Mouse (Mus musculus) thymus, adult 2 months (tissue): Measurements from ENCODE around the gene Ripply3. TPM values are rescaled to one million over a fixed set of nuclear protein-coding genes. Genes with fewer than 3 reads are reported as not detected.

Experiments
- DNase-seq: peaks from one replicate; pipeline ENCODE4 v3.0.0; 2021
- H3K27ac ChIP-seq: fragments of 200-500 bp; 2 replicates; pipeline ENCODE4 v1.5.1; 2012; ENCODE audit warnings: low read length, control low read depth; ENCODE audit not compliant: control insufficient read depth, insufficient read depth
- H3K27me3 ChIP-seq: fragments of 200-500 bp; 2 replicates; pipeline ENCODE4 v1.6.1; 2012; ENCODE audit warnings: mild to moderate bottlenecking, low read length, moderate library complexity, mixed read lengths; ENCODE audit not compliant: control insufficient read depth, insufficient read depth
- H3K36me3 ChIP-seq: fragments of 200-500 bp; 2 replicates; pipeline ENCODE4 v1.6.1; 2012; ENCODE audit warnings: mild to moderate bottlenecking, low read length, moderate library complexity; ENCODE audit not compliant: control insufficient read depth, insufficient read depth
- H3K4me1 ChIP-seq: fragments of 200-500 bp; replicated peaks from 2 replicates; pipeline ENCODE4 v1.6.1; 2012; ENCODE audit warnings: low read length; ENCODE audit not compliant: control insufficient read depth, insufficient read depth
- H3K4me3 ChIP-seq: fragments of 200-500 bp; 2 replicates; pipeline ENCODE4 v1.5.1; 2012; ENCODE audit warnings: mild to moderate bottlenecking, low read length, control low read depth, moderate library complexity; ENCODE audit not compliant: control insufficient read depth, insufficient read depth
- CTCF ChIP-seq: fragments of 200-500 bp; IDR thresholded peaks from 2 replicates; pipeline ENCODE4 v1.5.1; 2012; ENCODE audit warnings: mild to moderate bottlenecking, control low read depth, low read length, moderate library complexity, borderline replicate concordance; ENCODE audit not compliant: control insufficient read depth, poor library complexity, insufficient read depth; ENCODE audit errors: extremely low read depth
- POLR2A ChIP-seq: fragments of 200-500 bp; IDR thresholded peaks from 2 replicates; pipeline ENCODE4 v1.6.1; 2012; ENCODE audit warnings: mild to moderate bottlenecking, low read length, control low read depth, moderate library complexity; ENCODE audit not compliant: control insufficient read depth, poor library complexity, insufficient read depth; ENCODE audit errors: extremely low read depth
- WGBS: fragments of 180-500 bp; shearing (Covaris S2); methylation state at CpG from one replicate; pipeline ENCODE4 v1.1.7; 2018; 5-methylcytosine and 5-hydroxymethylcytosine counted together
- polyA plus RNA-seq: library from polyadenylated mRNA; depleted of rRNA; stranded (reverse); fragments of >200 nt; gene quantifications from 2 replicates; pipeline ENCODE4 v1.2.3, GENCODE M21; 2012

The Ripply3 gene
- polyA plus RNA-seq, 1 experiment: 1.6 TPM

DNA sequence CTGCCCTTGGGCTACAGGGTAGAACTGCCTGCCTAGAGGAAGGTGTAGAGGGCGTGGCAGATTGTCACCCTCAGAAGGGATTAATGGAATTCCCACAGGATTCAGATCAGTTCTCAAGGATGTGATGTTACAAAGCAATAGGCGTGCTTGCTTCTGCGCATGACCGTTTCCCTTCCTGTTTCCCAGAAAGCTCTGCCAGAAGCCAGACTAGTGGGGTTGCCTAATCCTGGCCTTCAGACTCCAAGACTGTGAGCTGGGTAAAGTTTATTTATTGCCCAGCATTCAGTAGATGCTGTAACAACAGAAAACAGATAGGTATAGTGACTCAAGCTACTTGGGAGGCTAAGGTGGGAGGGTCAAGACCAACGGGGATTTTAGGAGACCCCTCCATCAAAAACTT lies 30.1 kb upstream of the Ripply3 start:
- Histone ChIP-seq H3K27ac (no peak overlapping the region), H3K36me3 (no peaks in the 10 kb centered on the region), H3K4me3 (no peak overlapping the region), H3K4me1 (peaks cover 8% of the 10 kb centered on the region), H3K27me3 (peaks cover under 1% of the 10 kb centered on the region; the same call in 1 of the 2 replicates)
- DNase-seq: no peak
- WGBS: 95% methylated on average over 5 of the region's 5 CpGs
- TF ChIP-seq CTCF (no peak), POLR2A (no peak)

DNA sequence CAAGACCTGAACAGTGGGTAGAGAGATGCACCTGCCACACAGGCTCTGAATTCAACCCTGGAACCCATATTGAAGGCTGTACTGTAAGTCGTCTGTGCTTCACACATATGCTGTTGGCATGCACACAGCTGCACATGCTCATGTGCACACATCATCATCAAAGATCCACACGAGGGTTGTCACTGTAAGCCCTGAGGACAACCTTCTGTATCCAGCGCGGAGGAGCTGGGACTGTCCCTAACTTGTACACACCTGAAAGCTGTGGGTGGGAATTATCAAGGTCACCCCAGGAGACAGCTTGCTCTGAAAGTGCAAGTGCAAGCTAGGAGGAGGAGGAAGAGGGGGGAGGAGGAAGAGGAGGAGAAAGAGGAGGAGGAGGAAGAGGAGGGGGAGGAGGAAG lies 29.0 kb upstream of the Ripply3 start:
- Histone ChIP-seq H3K36me3 (no peaks in the 10 kb centered on the region), H3K4me1 (peaks cover 10% of the 10 kb centered on the region), H3K4me3 (no peak overlapping the region), H3K27ac (no peak overlapping the region), H3K27me3 (peaks cover 3% of the 10 kb centered on the region; the same call in 1 of the 2 replicates)
- WGBS: 61% methylated on average over 4 of the region's 4 CpGs
- no peak for TF ChIP-seq CTCF
- no peak for TF ChIP-seq POLR2A
- no peak for DNase-seq

DNA sequence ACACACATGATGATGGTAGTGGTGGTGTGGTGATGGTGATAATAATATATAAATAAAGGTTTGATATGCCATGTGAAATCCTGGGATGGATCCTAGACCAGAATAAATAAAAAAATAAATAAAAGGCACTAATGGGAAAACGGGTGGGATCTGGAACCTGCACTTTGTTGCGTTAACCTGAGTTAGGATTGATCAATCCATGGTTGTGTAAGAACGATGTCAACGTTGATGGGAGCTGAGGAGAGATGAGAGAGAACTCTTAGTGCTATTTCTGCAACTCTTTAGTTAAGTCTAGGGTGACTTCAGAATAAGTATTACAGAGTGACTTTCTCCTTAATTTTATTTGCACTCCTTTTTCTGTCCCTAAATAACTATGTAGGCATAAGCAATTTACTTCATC lies 27.0 kb upstream of the Ripply3 start:
- no peak for TF ChIP-seq CTCF
- TF ChIP-seq POLR2A: no peak
- no peaks in the 10 kb centered on the region for H3K36me3 ChIP-seq
- 96% methylated on average over 4 of the region's 4 CpGs for WGBS
- peaks cover 10% of the 10 kb centered on the region for H3K4me1 ChIP-seq
- no peak overlapping the region for H3K4me3 ChIP-seq
- peaks cover 3% of the 10 kb centered on the region; the same call in 1 of the 2 replicates for H3K27me3 ChIP-seq
- H3K27ac ChIP-seq: no peak overlapping the region
- DNase-seq: no peak

DNA sequence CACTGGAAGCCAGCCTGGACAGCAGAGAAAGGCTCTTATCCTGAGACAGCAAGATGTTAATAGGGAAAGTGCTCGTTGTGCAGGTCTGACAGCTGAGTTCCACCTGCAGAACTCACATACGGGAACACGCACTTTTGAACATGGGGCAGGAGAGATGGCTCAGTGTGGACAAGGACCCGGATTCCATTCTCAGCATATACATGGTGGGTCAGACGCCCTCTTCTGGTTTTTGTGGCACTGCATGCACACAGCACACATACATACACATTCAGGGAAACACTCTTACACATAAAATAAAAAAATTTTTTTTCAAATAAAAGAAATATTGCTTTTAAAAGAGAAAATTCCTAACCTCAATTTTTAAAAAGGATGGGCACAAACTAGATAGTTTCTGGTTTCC lies 26.5 kb upstream of the Ripply3 start:
- no peak for DNase-seq
- Histone ChIP-seq H3K4me3 (no peak overlapping the region), H3K4me1 (peaks cover 10% of the 10 kb centered on the region), H3K36me3 (no peaks in the 10 kb centered on the region), H3K27ac (no peak overlapping the region), H3K27me3 (peaks cover 3% of the 10 kb centered on the region; the same call in 1 of the 2 replicates)
- WGBS: 90% methylated on average over 5 of the region's 5 CpGs
- no peak for TF ChIP-seq CTCF
- no peak for TF ChIP-seq POLR2A

DNA sequence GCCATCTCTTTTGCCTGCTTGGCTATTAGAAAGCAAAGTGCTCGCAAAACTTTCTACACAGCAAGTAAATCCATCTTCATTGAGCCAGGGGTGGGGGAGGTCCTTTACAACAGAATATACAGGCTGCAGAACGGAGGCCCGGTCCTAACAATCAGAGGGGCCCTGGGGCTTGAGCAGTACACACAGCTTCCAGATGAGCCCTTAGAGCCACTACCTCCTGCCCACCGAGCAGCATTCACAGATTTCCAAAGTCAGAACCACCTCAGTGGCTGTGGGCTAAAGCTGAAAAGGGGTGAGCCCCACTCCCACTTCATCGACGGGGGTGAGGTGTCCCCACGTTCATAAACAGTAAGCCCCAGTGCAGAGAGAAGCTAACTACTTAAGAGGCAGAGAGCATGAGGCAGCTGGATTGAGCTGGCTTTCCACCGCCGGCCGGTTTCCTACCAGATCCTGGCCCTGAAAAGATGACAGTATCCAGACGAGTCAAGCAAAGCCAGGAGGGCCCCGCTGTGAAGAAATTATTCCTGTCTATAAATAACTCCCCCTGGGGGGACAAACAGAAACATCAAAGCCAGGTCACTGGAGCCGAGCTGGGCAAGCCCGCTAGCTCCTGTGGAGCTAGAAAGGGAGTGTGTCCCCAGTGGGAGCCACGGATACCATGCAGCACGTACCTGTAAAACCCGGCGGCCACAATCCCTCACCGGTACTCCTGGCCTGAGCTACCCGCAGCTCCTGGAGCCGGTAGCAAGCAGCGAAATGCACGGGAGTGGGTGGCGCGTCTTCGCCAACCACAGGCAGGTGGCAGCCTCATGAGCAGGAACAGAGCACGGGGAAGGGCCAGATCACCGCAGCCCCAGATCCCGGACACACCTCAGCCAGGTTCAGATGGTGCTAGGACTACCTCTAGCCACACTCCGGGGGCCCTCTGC lies 25.7 kb upstream of the Ripply3 start:
- WGBS: 23% methylated on average over 30 of the region's 30 CpGs
- Histone ChIP-seq H3K27ac (no peak overlapping the region), H3K27me3 (peaks cover 3% of the 10 kb centered on the region; the same call in 1 of the 2 replicates), H3K4me1 (peaks cover 10% of the 10 kb centered on the region), H3K36me3 (no peaks in the 10 kb centered on the region), H3K4me3 (no peak overlapping the region)
- peak; percentile 21 for DNase-seq
- TF ChIP-seq CTCF: no peak
- TF ChIP-seq POLR2A: no peak

DNA sequence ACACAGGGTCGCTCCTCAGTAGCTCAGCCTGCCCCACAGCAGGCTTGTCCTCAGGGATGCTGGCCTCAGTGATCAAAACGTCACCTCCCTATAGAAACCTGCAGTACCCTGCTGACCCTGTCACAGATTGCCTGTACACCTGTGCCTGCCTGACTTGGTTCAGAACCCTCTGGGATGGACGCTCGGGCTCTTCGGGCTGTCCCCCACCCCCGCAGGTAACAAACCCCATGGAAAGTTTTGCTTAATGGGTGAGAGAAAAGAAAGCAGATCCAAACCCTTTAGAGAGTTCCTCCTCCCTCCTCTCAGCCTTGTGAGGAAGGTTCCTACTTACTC lies 25.1 kb upstream of the Ripply3 start:
- H3K4me1 ChIP-seq: peaks cover 10% of the 10 kb centered on the region
- H3K36me3 ChIP-seq: no peaks in the 10 kb centered on the region
- TF ChIP-seq CTCF (no peak), POLR2A (no peak)
- 36% methylated on average over 6 of the region's 6 CpGs for whole genome bisulfite sequencing
- H3K4me3 ChIP-seq: no peak overlapping the region
- H3K27me3 ChIP-seq: peaks cover 3% of the 10 kb centered on the region; the same call in 1 of the 2 replicates
- H3K27ac ChIP-seq: no peak overlapping the region
- no peak for DNase-seq
